Mouse (Mus musculus) G1E (cell line): ENCODE results near the gene Dnajb2.

Source experiments
- CTCF ChIP-seq: IDR thresholded peaks from 2 replicates; pipeline ENCODE4 v1.5.1; 2012; ENCODE audit warnings: low read depth, low read length, inconsistent platforms, mixed read lengths
- GATA1 ChIP-seq: IDR thresholded peaks from 2 replicates; pipeline ENCODE4 v1.6.1; 2012; ENCODE audit warnings: borderline replicate concordance, low read length, inconsistent platforms, mixed read lengths
- GATA2 ChIP-seq: IDR thresholded peaks from 2 replicates; pipeline ENCODE4 v1.6.1; 2012; ENCODE audit warnings: low read depth, low read length, inconsistent platforms, borderline replicate concordance
- POLR2AphosphoS5 ChIP-seq: IDR thresholded peaks from 2 replicates; pipeline ENCODE4 v1.6.1; 2012; ENCODE audit warnings: low read depth, low read length, inconsistent platforms; ENCODE audit not compliant: insufficient replicate concordance
- TAL1 ChIP-seq: conservative IDR thresholded peaks from 2 replicates; pipeline ENCODE4 v1.6.1; 2012; ENCODE audit warnings: low read depth, low read length, inconsistent platforms, mixed read lengths

DNA sequence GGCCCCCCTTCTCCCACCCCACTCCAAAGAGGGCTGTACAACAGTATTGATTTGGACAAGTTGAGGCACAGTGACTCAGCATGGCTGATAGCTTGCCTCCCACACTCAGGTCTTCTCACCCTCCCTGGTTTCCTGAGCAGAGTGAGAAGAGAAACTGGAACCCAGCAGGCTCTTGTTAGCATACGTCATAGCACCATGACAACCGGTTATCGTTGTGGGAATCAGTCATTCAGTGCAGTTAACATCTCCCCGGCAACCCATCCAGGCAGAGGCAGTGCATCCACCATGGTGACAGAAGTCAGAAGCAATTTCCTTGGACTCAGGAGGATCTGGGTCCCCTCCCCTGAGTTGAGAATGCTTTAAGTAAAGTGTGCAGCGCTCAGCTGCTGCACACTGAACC, 46.8 kb downstream of the Dnajb2 start:
- TF ChIP-seq TAL1 (no peak), CTCF (no peak; the same call in 1 of the 2 replicates), GATA1 (no peak), GATA2 (no peak), POLR2AphosphoS5 (no peak)
